Mouse (Mus musculus) liver, embryonic 12.5 days (tissue): Measurements from ENCODE around the gene Slc35c2. TPM values are rescaled to one million over a fixed set of nuclear protein-coding genes. Genes with fewer than 3 reads are reported as not detected.
A peak's percentile ranks its signal among the peaks of the same experiment; 100 is the strongest.

Source experiments
- ATAC-seq: fragments of 200-750 bp; cut with Nextera tagmentation; 2 replicates; pipeline ENCODE4 v1.8.0; 2017; ENCODE audit warnings: moderate number of reproducible peaks, mild to moderate bottlenecking, moderate library complexity
- H3K27ac ChIP-seq: fragments of 300-500 bp; sonication (generic); 2 replicates; pipeline ENCODE4 v1.5.1; 2016; ENCODE audit warnings: mild to moderate bottlenecking
- H3K27me3 ChIP-seq: fragments of 300-500 bp; sonication (generic); replicated peaks from 2 replicates; pipeline ENCODE4 v1.6.1; 2016; ENCODE audit warnings: mild to moderate bottlenecking, moderate library complexity
- H3K36me3 ChIP-seq: fragments of 300-500 bp; sonication (generic); 2 replicates; pipeline ENCODE4 v1.6.1; 2016; ENCODE audit warnings: mild to moderate bottlenecking, moderate library complexity
- H3K4me1 ChIP-seq: fragments of 300-500 bp; sonication (generic); 2 replicates; pipeline ENCODE4 v1.6.1; 2016
- H3K4me2 ChIP-seq: fragments of 300-500 bp; sonication (generic); 2 replicates; pipeline ENCODE4 v1.6.1; 2016; ENCODE audit warnings: mild to moderate bottlenecking, moderate library complexity
- H3K4me3 ChIP-seq: fragments of 300-500 bp; sonication (generic); 2 replicates; pipeline ENCODE4 v1.5.1; 2016; ENCODE audit warnings: mild to moderate bottlenecking, moderate library complexity
- H3K9ac ChIP-seq: fragments of 300-500 bp; sonication (generic); 2 replicates; pipeline ENCODE4 v1.6.1; 2016; ENCODE audit warnings: mild to moderate bottlenecking, moderate library complexity
- H3K9me3 ChIP-seq: fragments of 300-500 bp; sonication (generic); replicated peaks from 2 replicates; pipeline ENCODE4 v1.6.1; 2016; ENCODE audit warnings: mild to moderate bottlenecking, moderate library complexity
- WGBS: fragments of 180-500 bp; shearing (Covaris S2); methylation state at CpG from one replicate; pipeline ENCODE4 v1.1.7; 2016; ENCODE audit not compliant: insufficient replicate concordance; 5-methylcytosine and 5-hydroxymethylcytosine counted together
- polyA plus RNA-seq: library from polyadenylated mRNA; unstranded; fragments of >200 nt; fragmentation: Nextera tagmentation; extraction: Ambion mirVana; gene quantifications from 2 replicates; pipeline ENCODE4 v1.2.1, GENCODE M21; 2016

Gene Slc35c2
- polyA plus RNA-seq = 41.6 and 46.2 TPM in 2 replicates

- peak within 1 kb of the TSS; percentile 52; the same call in 1 of the 2 replicates for H3K27ac ChIP-seq
- H3K4me3 ChIP-seq = peak within 1 kb of the TSS; percentile 76
- H3K4me1 ChIP-seq = peaks cover 43% of the 10 kb centered on the region
- peak within 1 kb of the TSS; percentile 73 for H3K9ac ChIP-seq
- peaks cover 30% of the 10 kb centered on the region for H3K36me3 ChIP-seq
- peak within 1 kb of the TSS; percentile 91 for H3K4me2 ChIP-seq
- peak; percentile 85 for ATAC-seq
- no peaks in the 10 kb centered on the region for H3K9me3 ChIP-seq
- WGBS = under 1% methylated on average over 49 of the region's 49 CpGs
- no peaks in the 10 kb centered on the region for H3K27me3 ChIP-seq
Observed at GRCm38 (mm10) chr2:165287202-165287984, at the start of gene Slc35c2. Slc35c2 (minus strand) TSS chr2:165287869.

GRCm38 (mm10) chr2:165337191-165337590 is 49.5 kb upstream of the Slc35c2 start:
- no peak overlapping the region for H3K4me3 ChIP-seq
- H3K9ac ChIP-seq = no peak overlapping the region
- H3K36me3 ChIP-seq = no peaks in the 10 kb centered on the region
- H3K27me3 ChIP-seq = peaks cover 10% of the 10 kb centered on the region
- no peak overlapping the region for H3K4me2 ChIP-seq
- H3K4me1 ChIP-seq = no peaks in the 10 kb centered on the region
- H3K9me3 ChIP-seq = no peaks in the 10 kb centered on the region
- ATAC-seq = no peak
- 31% methylated on average over 3 of the region's 3 CpGs for WGBS
- no peak overlapping the region for H3K27ac ChIP-seq

GRCm38 (mm10) chr2:165332610-165333210 is 45.0 kb upstream of the Slc35c2 start:
- Histone ChIP-seq H3K4me2 (no peak overlapping the region), H3K27ac (no peak overlapping the region), H3K4me3 (no peak overlapping the region), H3K4me1 (peaks cover 17% of the 10 kb centered on the region), H3K9me3 (no peaks in the 10 kb centered on the region), H3K27me3 (0 out of 2 replicates have a peak, but pooled peaks cover 9% of the 10 kb centered on the region), H3K36me3 (no peaks in the 10 kb centered on the region), H3K9ac (no peak overlapping the region)
- WGBS = 35% methylated on average over 14 of the region's 14 CpGs
- ATAC-seq = no peak

DNA sequence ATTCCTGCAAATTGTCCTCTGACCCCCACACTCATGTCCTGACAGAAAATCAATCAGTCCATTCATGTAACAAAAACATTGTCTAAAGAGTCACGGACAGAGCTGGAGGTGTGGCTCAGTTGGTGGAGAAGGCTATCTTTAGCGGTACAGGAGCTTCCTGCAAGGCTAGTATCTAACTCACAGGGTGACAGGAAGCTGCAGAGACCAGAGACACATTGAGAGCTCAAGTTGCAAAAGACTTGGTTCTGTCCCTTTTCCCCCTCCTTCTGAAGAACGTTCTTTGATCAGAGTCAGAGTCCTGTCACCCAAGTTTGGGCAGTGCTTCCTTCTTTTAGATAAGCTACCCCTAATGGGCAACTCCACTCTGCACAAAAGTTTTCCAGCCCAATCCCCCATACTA is 42.0 kb upstream of the Slc35c2 start:
- no peak overlapping the region for H3K27ac ChIP-seq
- ATAC-seq = no peak
- H3K27me3 ChIP-seq = 0 out of 2 replicates have a peak, but pooled peaks cover 9% of the 10 kb centered on the region
- H3K36me3 ChIP-seq = no peaks in the 10 kb centered on the region
- no peak overlapping the region for H3K4me2 ChIP-seq
- H3K4me3 ChIP-seq = no peak overlapping the region
- H3K4me1 ChIP-seq = peaks cover 42% of the 10 kb centered on the region
- H3K9ac ChIP-seq = no peak overlapping the region
- H3K9me3 ChIP-seq = no peaks in the 10 kb centered on the region
- WGBS = 3% methylated on average over 3 of the region's 3 CpGs

DNA sequence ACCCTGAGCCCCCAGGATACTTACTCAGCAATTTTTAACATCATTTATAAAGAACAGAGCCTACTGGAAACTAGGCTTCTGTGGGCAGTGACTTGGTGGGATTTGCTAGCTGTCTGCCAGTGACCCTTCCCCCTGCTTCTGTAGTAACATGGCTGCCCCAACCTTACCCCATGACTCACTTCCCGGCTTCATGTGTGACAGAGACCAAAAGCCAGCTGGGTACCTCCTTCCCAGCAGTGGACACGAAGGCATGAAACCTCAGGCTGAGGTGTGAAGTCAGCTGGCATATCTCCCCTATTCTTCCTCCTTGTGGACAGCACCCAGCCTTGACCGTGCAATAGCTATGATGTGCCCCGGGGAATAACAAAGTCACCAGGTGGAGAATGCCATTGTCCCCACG is 41.1 kb upstream of the Slc35c2 start:
- Histone ChIP-seq H3K4me2 (no peak overlapping the region), H3K9me3 (no peaks in the 10 kb centered on the region)

DNA sequence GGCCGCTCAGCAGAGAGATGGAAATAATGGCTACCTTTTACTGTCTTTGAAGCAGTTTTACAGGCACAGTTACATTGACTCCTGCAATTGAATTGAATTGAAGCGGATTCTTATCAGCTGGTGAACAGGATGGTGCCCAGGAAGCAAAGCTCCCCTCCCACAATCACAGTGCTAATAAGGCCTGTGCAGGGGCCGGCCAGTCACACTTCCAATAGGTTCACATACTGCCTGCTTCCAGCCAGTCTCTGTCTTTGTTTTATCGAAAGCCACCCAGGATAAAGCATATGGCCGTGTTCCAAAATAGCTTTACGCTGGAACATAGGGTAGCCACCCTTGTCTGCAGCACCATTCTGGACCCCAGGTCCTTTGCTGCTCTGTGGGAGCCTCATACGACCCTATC is 39.7 kb upstream of the Slc35c2 start:
- Histone ChIP-seq H3K4me1 (peaks cover 63% of the 10 kb centered on the region), H3K4me2 (peak overlapping the region; percentile 89), H3K27ac (no peak overlapping the region), H3K4me3 (peak overlapping the region; percentile 81), H3K36me3 (no peaks in the 10 kb centered on the region), H3K9ac (peak overlapping the region; percentile 67), H3K27me3 (0 out of 2 replicates have a peak, but pooled peaks cover 5% of the 10 kb centered on the region), H3K9me3 (no peaks in the 10 kb centered on the region)
- no peak for ATAC-seq
- WGBS = 41% methylated on average over 7 of the region's 7 CpGs

More for the DNA sequence above, 41.1 kb upstream of the Slc35c2 start:
- Histone ChIP-seq H3K27me3 (0 out of 2 replicates have a peak, but pooled peaks cover 9% of the 10 kb centered on the region), H3K36me3 (no peaks in the 10 kb centered on the region), H3K4me1 (peaks cover 51% of the 10 kb centered on the region), H3K9ac (no peak overlapping the region), H3K4me3 (no peak overlapping the region), H3K27ac (no peak overlapping the region)
- WGBS = 57% methylated on average over 5 of the region's 5 CpGs
- ATAC-seq = no peak

GRCm38 (mm10) chr2:165326304-165327190 is 38.9 kb upstream of the Slc35c2 start, which contains the start of gene Elmo2:
Elmo2 (minus strand) TSS chr2:165326479.
- Histone ChIP-seq H3K27me3 (0 out of 2 replicates have a peak, but pooled peaks cover 5% of the 10 kb centered on the region), H3K4me3 (peak within 1 kb of the TSS; percentile 81), H3K4me1 (peaks cover 72% of the 10 kb centered on the region), H3K4me2 (peak within 1 kb of the TSS; percentile 89), H3K27ac (peak within 1 kb of the TSS; percentile 56; the same call in 1 of the 2 replicates), H3K36me3 (no peaks in the 10 kb centered on the region), H3K9me3 (no peaks in the 10 kb centered on the region), H3K9ac (peak within 1 kb of the TSS; percentile 82)
- under 1% methylated on average over 55 of the region's 55 CpGs for WGBS
- peak; percentile 98 for ATAC-seq

DNA sequence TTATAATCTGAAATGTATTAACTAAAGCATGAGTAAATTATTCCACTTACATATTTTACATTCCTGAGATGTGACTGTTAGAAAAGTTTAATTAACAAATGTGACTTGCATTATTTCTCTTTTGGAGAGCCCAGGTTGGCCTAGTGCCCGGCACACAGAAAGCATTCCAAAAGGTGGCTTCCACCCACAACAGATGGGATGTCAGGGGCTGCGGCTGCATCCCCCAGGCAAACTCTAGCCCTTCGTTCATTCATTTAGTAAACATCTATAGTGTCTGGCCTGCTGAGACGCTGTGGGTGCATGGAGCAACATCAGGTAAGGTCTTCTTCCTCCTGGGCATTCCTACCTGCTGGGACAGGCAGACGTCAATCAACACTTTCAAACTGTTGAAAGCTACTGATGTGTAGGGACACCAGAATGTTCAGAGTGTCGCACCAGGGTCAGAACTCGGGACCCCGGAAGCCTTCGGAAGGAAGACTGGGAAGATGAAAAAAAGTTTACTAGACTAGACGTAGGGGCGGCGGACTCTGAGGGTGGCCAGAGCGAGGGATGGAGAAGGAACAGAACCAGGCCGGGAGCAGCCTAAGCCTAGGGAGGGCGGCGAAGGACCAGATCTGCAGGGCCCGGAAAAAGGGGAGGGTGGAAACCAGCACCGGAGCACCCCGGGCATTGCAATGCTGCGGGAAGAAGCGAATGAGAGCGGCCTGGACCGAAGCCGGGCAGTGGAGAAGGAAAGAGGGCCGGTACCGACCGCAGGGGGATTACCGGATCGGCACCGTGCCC is 38.0 kb upstream of the Slc35c2 start:
- 3% methylated on average over 30 of the region's 30 CpGs for WGBS
- Histone ChIP-seq H3K36me3 (no peaks in the 10 kb centered on the region), H3K27ac (peak overlapping the region; percentile 52; the same call in 1 of the 2 replicates)

GRCm38 (mm10) chr2:165323928-165324327 is 36.3 kb upstream of the Slc35c2 start:
- no peak overlapping the region for H3K27ac ChIP-seq
- WGBS = 78% methylated on average over 5 of the region's 5 CpGs
- H3K4me2 ChIP-seq = no peak overlapping the region
- H3K4me1 ChIP-seq = peaks cover 84% of the 10 kb centered on the region
- H3K27me3 ChIP-seq = 0 out of 2 replicates have a peak, but pooled peaks cover 5% of the 10 kb centered on the region
- H3K36me3 ChIP-seq = no peaks in the 10 kb centered on the region
- no peaks in the 10 kb centered on the region for H3K9me3 ChIP-seq
- no peak overlapping the region for H3K9ac ChIP-seq
- ATAC-seq = no peak
- no peak overlapping the region for H3K4me3 ChIP-seq

More for the DNA sequence above, 38.0 kb upstream of the Slc35c2 start:
- Histone ChIP-seq H3K27me3 (0 out of 2 replicates have a peak, but pooled peaks cover 5% of the 10 kb centered on the region), H3K4me1 (peaks cover 80% of the 10 kb centered on the region), H3K9me3 (no peaks in the 10 kb centered on the region), H3K4me2 (peak overlapping the region; percentile 89), H3K9ac (peak overlapping the region; percentile 82), H3K4me3 (peak overlapping the region; percentile 81)
- peak; percentile 40 for ATAC-seq

DNA sequence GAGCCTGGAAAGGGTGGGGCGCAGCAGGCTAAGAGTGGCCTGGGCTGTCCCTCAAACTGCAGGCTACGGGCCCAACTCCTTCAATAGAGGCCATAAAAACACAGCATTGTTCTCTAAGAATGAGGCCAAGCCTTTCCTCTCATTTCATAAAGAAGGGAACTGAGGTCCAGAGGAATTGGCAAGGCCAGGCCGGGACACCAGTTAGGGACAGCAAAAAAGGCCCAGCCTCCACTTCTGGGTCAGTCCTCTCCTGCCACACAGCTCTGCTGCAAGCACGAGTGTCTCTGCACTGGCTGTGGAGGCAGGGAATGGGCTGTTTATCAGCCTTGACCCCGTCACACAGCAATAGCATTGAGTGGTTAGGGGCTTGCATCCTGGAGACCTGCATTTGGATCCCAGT is 35.8 kb upstream of the Slc35c2 start:
- no peaks in the 10 kb centered on the region for H3K9me3 ChIP-seq
- no peak for ATAC-seq
- H3K4me2 ChIP-seq = no peak overlapping the region
- H3K27ac ChIP-seq = no peak overlapping the region
- H3K36me3 ChIP-seq = no peaks in the 10 kb centered on the region
- no peak overlapping the region for H3K9ac ChIP-seq
- H3K4me1 ChIP-seq = peaks cover 89% of the 10 kb centered on the region
- 0 out of 2 replicates have a peak, but pooled peaks cover 1% of the 10 kb centered on the region for H3K27me3 ChIP-seq
- no peak overlapping the region for H3K4me3 ChIP-seq
- 57% methylated on average over 5 of the region's 5 CpGs for WGBS
